7 mouse cellular contexts compared by ENCODE assay signal in genomic region chrX:102504179-102504578, GRCm38 (mm10). TPM values are rescaled to one million over a fixed set of nuclear protein-coding genes. Genes with fewer than 3 reads are reported as not detected.
A peak's percentile ranks its signal among the peaks of the same experiment; 100 is the strongest.
DNase-seq lines count a peak whose midpoint lies in the region; ATAC-seq and TF ChIP-seq lines count a peak whose summit lies in the region.

No protein-coding gene starts in this region.

- H3K27ac ChIP-seq in testis, adult 2 months (ENCODE audit: control insufficient read depth, insufficient read depth, low read depth, low read length), result peak overlapping the region; percentile 36; the same call in 1 of the 2 replicates
- H3K27ac ChIP-seq in liver, embryonic 11.5 days (ENCODE audit: low read depth, low read length), result no peak overlapping the region

- no peak for TF ChIP-seq POLR2A in testis, adult 2 months (IDR thresholded peaks at IDR 0.05; ENCODE audit: control insufficient read depth, low read depth, low read length)

- 33% methylated on average over 10 of the region's 10 CpGs for WGBS in liver, embryonic 11.5 days

- ATAC-seq in liver, embryonic 11.5 days (replicated peaks; ENCODE audit: low FRiP score), result no peak
- ATAC-seq in megakaryocyte progenitor cell, adult 5-6 weeks (replicated peaks; ENCODE audit: poor library complexity), result no peak

- no peaks in the 10 kb centered on the region for H3K36me3 ChIP-seq in testis, adult 2 months (ENCODE audit: control insufficient read depth, insufficient read depth, low read length)
- peaks cover 2% of the 10 kb centered on the region; the same call in 1 of the 2 replicates for H3K36me3 ChIP-seq in erythroblast, embryonic 14.5 days (ENCODE audit: control insufficient read depth)
- H3K36me3 ChIP-seq in liver, embryonic 11.5 days (ENCODE audit: control insufficient read depth, insufficient read depth, low read length), result no peaks in the 10 kb centered on the region

- H3K4me2 ChIP-seq in liver, embryonic 11.5 days, result peak overlapping the region; percentile 66

- H3K9me3 ChIP-seq in erythroblast, embryonic 14.5 days (ENCODE audit: control insufficient read depth, low read length), result no peaks in the 10 kb centered on the region
- H3K9me3 ChIP-seq in liver, embryonic 11.5 days (ENCODE audit: control insufficient read depth, low read length), result no peaks in the 10 kb centered on the region

- peak overlapping the region; percentile 66; the same call in 1 of the 2 replicates for H3K9ac ChIP-seq in liver, embryonic 11.5 days (ENCODE audit: low read depth, low read length)

- H3K27me3 ChIP-seq in testis, adult 2 months (ENCODE audit: control insufficient read depth, insufficient read depth, low read length), result no peaks in the 10 kb centered on the region
- peaks cover 9% of the 10 kb centered on the region; the same call in 1 of the 2 replicates for H3K27me3 ChIP-seq in erythroblast, embryonic 14.5 days (ENCODE audit: control insufficient read depth)
- H3K27me3 ChIP-seq in liver, embryonic 11.5 days (replicated peaks; ENCODE audit: control insufficient read depth, insufficient read depth, low read length), result peaks cover 9% of the 10 kb centered on the region

- TF ChIP-seq CTCF in testis, adult 2 months (IDR thresholded peaks at IDR 0.05; ENCODE audit: control insufficient read depth, insufficient read depth, insufficient replicate concordance, low read depth, low read length), result no peak

- peak overlapping the region; percentile 78; the same call in 1 of the 2 replicates for H3K4me3 ChIP-seq in testis, adult 2 months (ENCODE audit: control insufficient read depth, low read depth, low read length)
- H3K4me3 ChIP-seq in erythroblast, embryonic 14.5 days (replicated peaks), result peak overlapping the region; percentile 68
- peak overlapping the region; percentile 65 for H3K4me3 ChIP-seq in liver, embryonic 11.5 days (ENCODE audit: low read depth, low read length)

- no peak for DNase-seq in testis, postnatal 14 days (ENCODE audit: low spot score)
- no peak for DNase-seq in liver, embryonic 11.5 days (ENCODE audit: low spot score)
- no peak for DNase-seq in spleen, postnatal 14 days (ENCODE audit: low spot score in 2 of 2)
- DNase-seq in adrenal gland, postnatal 4 days (ENCODE audit: low spot score in 2 of 2), result no peak

- H3K4me1 ChIP-seq in testis, adult 2 months (ENCODE audit: control insufficient read depth, insufficient read depth, low read length), result no peaks in the 10 kb centered on the region
- peaks cover 3% of the 10 kb centered on the region for H3K4me1 ChIP-seq in erythroblast, embryonic 14.5 days (ENCODE audit: control insufficient read depth)
- no peaks in the 10 kb centered on the region for H3K4me1 ChIP-seq in liver, embryonic 11.5 days (replicated peaks; ENCODE audit: control insufficient read depth, insufficient read depth, low read length)

RNA-seq across cellular contexts. Expression of gene Hdac8, which starts 1.0 kb away (rescaled TPM):
- 0.38 and 0.89 TPM in 2 replicates for polyA plus RNA-seq in testis, adult 2 months (2012; rRNA removed)
- 0.09 and 0.10 TPM in 2 replicates for polyA plus RNA-seq in erythroblast, embryonic 14.5 days (2012)
- 2.4 and 4.2 TPM in 2 replicates for polyA plus RNA-seq in liver, embryonic 11.5 days (2014; fragmentation: Nextera tagmentation; extraction: Ambion mirVana)
- total RNA-seq in megakaryocyte progenitor cell, adult 5-6 weeks (2015), result 5.1 and 8.6 TPM in 2 replicates
- 12.1 and 12.2 TPM in 2 replicates for total RNA-seq in megakaryocyte progenitor cell, adult 5-6 weeks (2017)
- 10 to 100 TPM; 10.8 to 11.0 TPM for total RNA-seq in adrenal gland, postnatal 4 days (2021)
